Mouse (Mus musculus): ENCODE results near the gene Gm5862.
"Not testable (repeated sequence)": the region's sequence is repeated elsewhere in the genome, so short reads cannot be mapped to it uniquely, and the experiment has no call there.

DNA sequence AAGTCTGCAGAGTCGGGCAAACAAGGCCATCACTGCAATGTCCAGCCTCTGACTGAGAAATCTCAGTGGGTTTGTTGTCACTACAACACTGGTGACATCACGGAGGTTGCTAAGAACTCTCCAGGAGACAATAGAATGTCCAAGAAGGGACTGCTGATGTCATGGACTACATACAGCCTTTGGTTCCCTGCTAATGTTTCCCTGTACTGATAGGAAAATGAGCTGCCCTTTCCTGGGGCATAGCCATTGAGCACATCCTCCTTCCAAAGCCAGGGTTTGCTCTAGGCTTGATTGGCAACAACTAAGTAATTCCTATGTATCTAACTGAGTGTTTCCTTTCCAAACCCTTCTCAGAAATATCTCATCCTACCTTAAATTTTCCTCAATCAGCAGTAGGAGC lies 35.8 kb upstream of the Gm5862 start, which contains the start of gene Gm7347:
- TF ChIP-seq CTCF, EP300 (IDR thresholded peaks at IDR 0.05; ENCODE audit: low read depth): not testable (repeated sequence)

All from liver, postnatal 0 days (tissue).